Mouse (Mus musculus) ES-E14 (cell line): ENCODE data around the gene Suox. TPM values are rescaled to one million over a fixed set of nuclear protein-coding genes. Genes with fewer than 3 reads are reported as not detected.

Source experiments
- DNase-seq: peaks from one replicate; pipeline ENCODE4 v3.0.0-alpha.2; 2013; ENCODE audit warnings: low read depth, low spot score
- H3K27ac ChIP-seq: 2 replicates; pipeline ENCODE4 v1.5.1; 2012; ENCODE audit warnings: low read depth, mild to moderate bottlenecking, low read length, moderate library complexity, mixed read lengths; ENCODE audit not compliant: poor library complexity, insufficient read depth, severe bottlenecking
- H3K36me3 ChIP-seq: 2 replicates; pipeline ENCODE4 v1.6.1; 2012; ENCODE audit warnings: mild to moderate bottlenecking, low read length, moderate library complexity, mixed read lengths; ENCODE audit not compliant: control insufficient read depth, poor library complexity, insufficient read depth, severe bottlenecking
- H3K4me1 ChIP-seq, 2 experiments: fragments of 150-350 bp in 1 of 2; sonication (generic) in 1 of 2; 2 replicates each; pipeline ENCODE4 v1.6.1; 2012; ENCODE audit warnings: low read length in 2 of 2, mild to moderate bottlenecking in 1 of 2, mixed read lengths in 1 of 2; ENCODE audit not compliant: control insufficient read depth in 2 of 2, insufficient read depth in 2 of 2, poor library complexity in 1 of 2
- H3K4me3 ChIP-seq, 2 experiments: fragments of 150-350 bp in 1 of 2; sonication (generic) in 1 of 2; 2 replicates each; pipeline ENCODE4 v1.5.1; 2012; ENCODE audit warnings: low read length in 2 of 2, low read depth in 1 of 2, mild to moderate bottlenecking in 1 of 2, mixed read lengths in 1 of 2; ENCODE audit not compliant: insufficient read depth in 1 of 2, poor library complexity in 1 of 2, severe bottlenecking in 1 of 2
- H3K9ac ChIP-seq: 2 replicates; pipeline ENCODE4 v1.6.1; 2012; ENCODE audit warnings: low read depth, mild to moderate bottlenecking, low read length, mixed read lengths; ENCODE audit not compliant: poor library complexity, insufficient read depth, severe bottlenecking
- H3K9me3 ChIP-seq: fragments of 150-350 bp; sonication (generic); 2 replicates; pipeline ENCODE4 v1.6.1; 2012; ENCODE audit warnings: low read depth, mild to moderate bottlenecking, low read length; ENCODE audit not compliant: control insufficient read depth, insufficient read depth
- CHD2 ChIP-seq: IDR thresholded peaks from 2 replicates; pipeline ENCODE4 v1.6.1; 2014; ENCODE audit warnings: mild to moderate bottlenecking, low read depth, low read length, inconsistent platforms
- HCFC1 ChIP-seq: IDR thresholded peaks from 2 replicates; pipeline ENCODE4 v1.6.1; 2012; ENCODE audit warnings: low read length, inconsistent platforms, borderline replicate concordance; ENCODE audit not compliant: insufficient read depth
- MAFK ChIP-seq: IDR thresholded peaks from 2 replicates; pipeline ENCODE4 v1.6.1; 2014; ENCODE audit warnings: mild to moderate bottlenecking, low read depth, low read length, inconsistent platforms; ENCODE audit not compliant: insufficient read depth
- ZC3H11A ChIP-seq: IDR thresholded peaks from 2 replicates; pipeline ENCODE4 v1.6.1; 2012; ENCODE audit warnings: low read depth, mild to moderate bottlenecking, inconsistent platforms, low read length, borderline replicate concordance
- ZNF384 ChIP-seq: IDR thresholded peaks from 2 replicates; pipeline ENCODE4 v1.6.1; 2012; ENCODE audit warnings: low read depth, low read length, inconsistent platforms
- in situ Hi-C, 2 experiments: fragments of 600-800 bp; cut with MboI; formaldehyde crosslinking; loops; one replicate each; pipeline ENCODE4 v1.15.1; 2025; ENCODE audit warnings: low sequenced_read_pairs in 2 of 2, inconsistent platforms in 1 of 2; ENCODE audit not compliant: unreplicated experiment in 2 of 2
- total RNA-seq: library from RNA; depleted of rRNA; stranded (reverse); fragments of 300-350 nt; gene quantifications from 2 replicates; pipeline ENCODE4 v1.2.3, GENCODE M21; 2012

The Suox gene
- total RNA-seq, 1 experiment: 7.4 TPM

GRCm38 (mm10) chr10:128646139-128647089, 27.5 kb downstream of the Suox start:
- peak overlapping the region in 1 of 2 experiments; percentile 82; a peak in 2 of 4 replicates for H3K4me3 ChIP-seq
- peaks cover 1 to 17% of the 10 kb centered on the region in 2 experiments; a peak in 2 of 4 replicates for H3K4me1 ChIP-seq
- in situ Hi-C loops: no loop called here
- H3K9me3 ChIP-seq: no peaks in the 10 kb centered on the region
- 0 out of 2 replicates have a peak overlapping the region, but pooled peaks have one; percentile 17 for H3K9ac ChIP-seq
- no peak for DNase-seq
- TF ChIP-seq ZC3H11A (no peak), HCFC1 (no peak), ZNF384 (no peak), MAFK (no peak)
- no peak overlapping the region; the same call in 1 of the 2 replicates for H3K27ac ChIP-seq
- no peaks in the 10 kb centered on the region for H3K36me3 ChIP-seq

GRCm38 (mm10) chr10:128645111-128646011, 28.5 kb downstream of the Suox start, which contains the start of gene Ikzf4:
Gene Ikzf4 (minus strand): TSS chr10:128645991.
- H3K9me3 ChIP-seq: no peaks in the 10 kb centered on the region
- H3K4me1 ChIP-seq: peaks cover 3 to 19% of the 10 kb centered on the region in 2 experiments; a peak in 2 of 4 replicates
- TF ChIP-seq ZC3H11A (no peak), HCFC1 (no peak), MAFK (no peak), CHD2 (no peak), ZNF384 (no peak)
- H3K36me3 ChIP-seq: no peaks in the 10 kb centered on the region
- H3K4me3 ChIP-seq: peak within 1 kb of the TSS; percentile 59 to 82
- H3K9ac ChIP-seq: peak within 1 kb of the TSS; percentile 70
- no peak for DNase-seq
- H3K27ac ChIP-seq: peak within 1 kb of the TSS; percentile 46; the same call in 1 of the 2 replicates
- in situ Hi-C loops: no loop called here

- H3K4me3 ChIP-seq: no peak overlapping the region
- DNase-seq: no peak
- in situ Hi-C loops: no loop called here
- H3K9ac ChIP-seq: no peak overlapping the region
- TF ChIP-seq MAFK (no peak), HCFC1 (no peak), ZNF384 (no peak), CHD2 (no peak)
- H3K36me3 ChIP-seq: no peaks in the 10 kb centered on the region; the same call in 1 of the 2 replicates
- no peak overlapping the region for H3K27ac ChIP-seq
- no peaks in the 10 kb centered on the region for H3K9me3 ChIP-seq
- peaks cover 3 to 23% of the 10 kb centered on the region in 2 experiments; a peak in 2 of 4 replicates for H3K4me1 ChIP-seq
These were observed 31.1 kb downstream of the Suox start for GRCm38 (mm10) chr10:128642749-128643148.

- Histone ChIP-seq H3K4me3 (no peak overlapping the region), H3K9ac (no peak overlapping the region), H3K4me1 (peaks cover 10 to 26% of the 10 kb centered on the region in 2 experiments; a peak in 3 of 4 replicates), H3K9me3 (no peaks in the 10 kb centered on the region), H3K36me3 (no peaks in the 10 kb centered on the region; the same call in 1 of the 2 replicates), H3K27ac (no peak overlapping the region)
- TF ChIP-seq ZNF384 (no peak), CHD2 (no peak), MAFK (no peak), ZC3H11A (no peak), HCFC1 (no peak)
- in situ Hi-C loops: no loop called here
- no peak for DNase-seq
These were observed 32.0 kb downstream of the Suox start for GRCm38 (mm10) chr10:128641871-128642270.
